Mouse (Mus musculus): ENCODE measurements around the gene Plk3. TPM values are rescaled to one million over a fixed set of nuclear protein-coding genes. Genes with fewer than 3 reads are reported as not detected.

Plk3 gene
- total and polyA plus RNA-seq, 2 experiments from 2014 or later: 1.9 to 4.0 TPM

DNA sequence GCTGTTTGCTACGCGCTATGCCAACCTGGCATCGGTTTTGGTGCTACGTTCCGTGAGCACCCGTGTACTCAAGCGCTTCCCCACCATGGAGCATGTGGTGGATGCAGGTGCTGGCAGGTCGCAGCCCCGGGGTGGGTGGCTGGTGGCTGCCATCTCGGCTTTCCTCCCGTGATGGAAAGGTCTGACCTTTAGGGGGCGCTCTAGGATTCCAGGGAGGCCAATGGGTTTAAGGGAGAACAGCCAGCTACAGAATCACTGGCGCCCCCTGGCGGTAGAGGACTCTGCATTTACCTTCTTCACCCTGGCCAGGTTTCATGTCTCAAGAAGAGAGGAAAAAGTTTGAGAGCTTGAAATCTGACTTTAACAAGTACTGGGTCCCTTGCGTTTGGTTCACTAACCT, 12.4 kb upstream of the Plk3 start:
- ATAC-seq (ENCODE audit: insufficient read depth, low read depth): peak; percentile 24; the same call in 1 of the 2 replicates
- Histone ChIP-seq H3K9me3 (replicated peaks; ENCODE audit: control insufficient read depth, low read length) (no peaks in the 10 kb centered on the region), H3K4me3 (ENCODE audit: low read depth, low read length) (no peak overlapping the region), H3K4me1 (ENCODE audit: control insufficient read depth, insufficient read depth) (no peaks in the 10 kb centered on the region), H3K36me3 (replicated peaks; ENCODE audit: control insufficient read depth, insufficient read depth, low read length) (peaks cover 13% of the 10 kb centered on the region), H3K27me3 (ENCODE audit: control insufficient read depth, insufficient read depth, low read length) (no peaks in the 10 kb centered on the region), H3K27ac (ENCODE audit: low read depth) (no peak overlapping the region), H3K4me2 (ENCODE audit: low read depth, low read length) (no peak overlapping the region), H3K9ac (replicated peaks; ENCODE audit: low read depth, low read length) (no peak overlapping the region)
- 38% methylated on average over 15 of the region's 15 CpGs for WGBS
- TF ChIP-seq EP300 (IDR thresholded peaks at IDR 0.05; ENCODE audit: low read depth) (no peak), CTCF (IDR thresholded peaks at IDR 0.05; ENCODE audit: low read depth) (peak; percentile 78)
- DNase-seq (ENCODE audit: low spot score): peak; percentile 60

- TF ChIP-seq CTCF (IDR thresholded peaks at IDR 0.05; ENCODE audit: low read depth): no peak
- no peak for TF ChIP-seq EP300 (IDR thresholded peaks at IDR 0.05; ENCODE audit: low read depth)
- H3K4me3 ChIP-seq (ENCODE audit: low read depth, low read length): no peak overlapping the region
- DNase-seq (ENCODE audit: low spot score) (no peak), ATAC-seq (ENCODE audit: insufficient read depth, low read depth) (no peak)
- WGBS: 90% methylated on average over 13 of the region's 13 CpGs
- peaks cover 4% of the 10 kb centered on the region for H3K36me3 ChIP-seq (replicated peaks; ENCODE audit: control insufficient read depth, insufficient read depth, low read length)
- H3K9ac ChIP-seq (replicated peaks; ENCODE audit: low read depth, low read length): no peak overlapping the region
- no peaks in the 10 kb centered on the region for H3K27me3 ChIP-seq (ENCODE audit: control insufficient read depth, insufficient read depth, low read length)
- no peak overlapping the region for H3K27ac ChIP-seq (ENCODE audit: low read depth)
- no peaks in the 10 kb centered on the region for H3K9me3 ChIP-seq (replicated peaks; ENCODE audit: control insufficient read depth, low read length)
- H3K4me2 ChIP-seq (ENCODE audit: low read depth, low read length): no peak overlapping the region
- no peaks in the 10 kb centered on the region for H3K4me1 ChIP-seq (ENCODE audit: control insufficient read depth, insufficient read depth)
These were observed 11.5 kb upstream of the Plk3 start for GRCm38 (mm10) chr4:117145248-117145647.

DNA sequence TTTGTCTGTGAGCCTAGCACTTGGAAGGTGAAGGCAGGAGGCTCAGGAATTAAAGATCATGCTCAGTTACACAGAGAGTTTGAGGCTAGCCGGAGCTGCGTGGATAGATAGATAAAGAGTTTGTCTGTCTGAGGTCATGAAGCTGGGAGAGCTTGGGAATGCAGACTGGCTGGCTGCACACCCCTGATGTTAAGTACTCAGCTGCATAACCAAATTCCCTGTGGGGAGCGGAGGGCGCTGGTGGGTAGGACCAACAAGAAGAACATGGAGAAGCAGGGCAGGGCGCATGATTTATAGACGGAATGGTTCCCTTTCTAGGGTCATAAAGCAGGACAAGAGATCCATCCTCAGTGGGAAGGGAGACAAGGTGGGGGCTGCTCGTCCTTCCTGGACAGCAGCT, 9.3 kb upstream of the Plk3 start:
- 39% methylated on average over 7 of the region's 7 CpGs for WGBS
- ATAC-seq (ENCODE audit: insufficient read depth, low read depth): no peak
- Histone ChIP-seq H3K36me3 (replicated peaks; ENCODE audit: control insufficient read depth, insufficient read depth, low read length) (no peaks in the 10 kb centered on the region), H3K4me2 (ENCODE audit: low read depth, low read length) (no peak overlapping the region), H3K4me1 (ENCODE audit: control insufficient read depth, insufficient read depth) (no peaks in the 10 kb centered on the region), H3K27me3 (ENCODE audit: control insufficient read depth, insufficient read depth, low read length) (no peaks in the 10 kb centered on the region), H3K9me3 (replicated peaks; ENCODE audit: control insufficient read depth, low read length) (no peaks in the 10 kb centered on the region), H3K9ac (replicated peaks; ENCODE audit: low read depth, low read length) (no peak overlapping the region), H3K27ac (ENCODE audit: low read depth) (no peak overlapping the region), H3K4me3 (ENCODE audit: low read depth, low read length) (no peak overlapping the region)
- no peak for DNase-seq (ENCODE audit: low spot score)
- TF ChIP-seq CTCF (IDR thresholded peaks at IDR 0.05; ENCODE audit: low read depth) (no peak), EP300 (IDR thresholded peaks at IDR 0.05; ENCODE audit: low read depth) (no peak)

DNA sequence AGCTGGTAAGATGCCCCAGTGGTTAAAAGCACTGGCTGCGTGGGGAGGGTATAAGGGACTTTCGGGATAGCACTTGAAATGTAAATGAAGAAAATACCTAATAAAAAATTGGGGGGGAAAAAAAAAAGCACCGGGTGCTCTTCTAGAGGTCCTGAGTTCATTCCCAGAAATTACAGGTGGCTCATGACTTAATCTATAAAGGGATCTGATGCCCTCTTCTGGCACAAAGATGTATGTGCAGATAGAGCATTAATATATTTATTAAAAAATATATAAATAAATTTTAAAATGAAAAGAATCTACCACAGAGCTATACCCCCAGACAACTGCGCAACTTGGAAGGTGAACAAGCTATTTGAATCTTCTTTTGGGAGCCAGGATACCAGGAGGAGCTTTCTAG, 6.8 kb upstream of the Plk3 start:
- Histone ChIP-seq H3K36me3 (replicated peaks; ENCODE audit: control insufficient read depth, insufficient read depth, low read length) (no peaks in the 10 kb centered on the region), H3K27ac (ENCODE audit: low read depth) (no peak overlapping the region), H3K9me3 (replicated peaks; ENCODE audit: control insufficient read depth, low read length) (no peaks in the 10 kb centered on the region), H3K4me1 (ENCODE audit: control insufficient read depth, insufficient read depth) (no peaks in the 10 kb centered on the region), H3K4me3 (ENCODE audit: low read depth, low read length) (no peak overlapping the region), H3K27me3 (ENCODE audit: control insufficient read depth, insufficient read depth, low read length) (no peaks in the 10 kb centered on the region), H3K4me2 (ENCODE audit: low read depth, low read length) (no peak overlapping the region), H3K9ac (replicated peaks; ENCODE audit: low read depth, low read length) (no peak overlapping the region)
- TF ChIP-seq CTCF (IDR thresholded peaks at IDR 0.05; ENCODE audit: low read depth) (0 out of 2 replicates have a peak, but pooled peaks have one; percentile 3), EP300 (IDR thresholded peaks at IDR 0.05; ENCODE audit: low read depth) (no peak)
- no peak for ATAC-seq (ENCODE audit: insufficient read depth, low read depth)
- 34% methylated on average over 4 of the region's 4 CpGs for WGBS
- no peak for DNase-seq (ENCODE audit: low spot score)

DNA sequence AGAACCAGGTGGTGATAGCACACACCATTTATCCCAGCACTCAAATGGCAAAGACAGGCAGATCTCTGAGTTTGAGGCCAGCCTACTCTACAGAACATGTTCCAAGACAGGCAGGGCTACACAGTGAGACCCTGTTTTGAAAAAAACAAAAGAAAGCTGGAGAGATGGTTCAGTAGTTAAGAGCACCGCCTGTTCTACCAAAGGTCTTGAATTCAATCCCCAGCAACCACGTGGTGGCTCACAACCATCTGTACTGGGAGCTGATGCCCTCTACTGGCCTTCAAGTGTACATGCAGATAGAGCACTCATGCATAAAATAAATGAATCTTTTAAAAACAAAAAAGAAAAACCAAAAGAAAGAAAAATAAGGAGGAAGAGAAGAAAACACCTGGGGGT, 5.5 kb upstream of the Plk3 start:
- ATAC-seq (ENCODE audit: insufficient read depth, low read depth) (no peak), DNase-seq (ENCODE audit: low spot score) (no peak)
- no peaks in the 10 kb centered on the region for H3K36me3 ChIP-seq (replicated peaks; ENCODE audit: control insufficient read depth, insufficient read depth, low read length)
- H3K4me3 ChIP-seq (ENCODE audit: low read depth, low read length): no peak overlapping the region
- no peak overlapping the region for H3K4me2 ChIP-seq (ENCODE audit: low read depth, low read length)
- TF ChIP-seq EP300 (IDR thresholded peaks at IDR 0.05; ENCODE audit: low read depth) (no peak), CTCF (IDR thresholded peaks at IDR 0.05; ENCODE audit: low read depth) (peak; percentile 65)
- 0 out of 2 replicates have a peak, but pooled peaks cover 2% of the 10 kb centered on the region for H3K4me1 ChIP-seq (ENCODE audit: control insufficient read depth, insufficient read depth)
- H3K9me3 ChIP-seq (replicated peaks; ENCODE audit: control insufficient read depth, low read length): no peaks in the 10 kb centered on the region
- WGBS: 5% methylated on average over 2 of the region's 2 CpGs
- no peak overlapping the region for H3K9ac ChIP-seq (replicated peaks; ENCODE audit: low read depth, low read length)
- no peak overlapping the region for H3K27ac ChIP-seq (ENCODE audit: low read depth)
- H3K27me3 ChIP-seq (ENCODE audit: control insufficient read depth, insufficient read depth, low read length): no peaks in the 10 kb centered on the region

Data from heart, postnatal 0 days (tissue).